Comparison of ENCODE assay signal across 8 mouse cellular contexts in genomic region chr7:116038511-116038910, GRCm38 (mm10). TPM values are rescaled to one million over a fixed set of nuclear protein-coding genes. Genes with fewer than 3 reads are reported as not detected.
DNase-seq lines count a peak whose midpoint lies in the region; ATAC-seq lines count a peak whose summit lies in the region.

Gene Sox6, minus strand, starts transcription at chr7:116038796.

- peaks cover 32% of the 10 kb centered on the region for H3K27me3 ChIP-seq in forebrain, embryonic 13.5 days
- H3K27me3 ChIP-seq in midbrain, embryonic 12.5 days, result peaks cover 64% of the 10 kb centered on the region

- peak within 1 kb of the TSS; percentile 99 for H3K4me2 ChIP-seq in forebrain, embryonic 13.5 days
- H3K4me2 ChIP-seq in midbrain, embryonic 12.5 days (replicated peaks), result peak within 1 kb of the TSS; percentile 97

- H3K4me3 ChIP-seq in forebrain, embryonic 13.5 days, result peak within 1 kb of the TSS; percentile 75
- H3K4me3 ChIP-seq in midbrain, embryonic 12.5 days, result peak within 1 kb of the TSS; percentile 53

- H3K27ac ChIP-seq in forebrain, embryonic 13.5 days, result peak within 1 kb of the TSS; percentile 74
- no peak within 1 kb of the TSS for H3K27ac ChIP-seq in midbrain, embryonic 12.5 days (replicated peaks)

- H3K36me3 ChIP-seq in forebrain, embryonic 13.5 days (ENCODE audit: poor library complexity, severe bottlenecking), result no peaks in the 10 kb centered on the region
- H3K36me3 ChIP-seq in midbrain, embryonic 12.5 days, result no peaks in the 10 kb centered on the region

- peak; percentile 25 for DNase-seq in urinary bladder, postnatal 14 days (ENCODE audit: low spot score)
- no peak for DNase-seq in urinary bladder, postnatal 10 days (ENCODE audit: low spot score)
- peak; percentile 20 for DNase-seq in heart, postnatal 4 days
- no peak for DNase-seq in left cerebral cortex, postnatal 36 days (ENCODE audit: low spot score in 2 of 2)
- DNase-seq in adipocyte (ENCODE audit: low spot score), result no peak
- no peak for DNase-seq in spleen, postnatal 36 days (ENCODE audit: low spot score in 2 of 2)

- no peaks in the 10 kb centered on the region for H3K9me3 ChIP-seq in forebrain, embryonic 13.5 days (replicated peaks)
- no peaks in the 10 kb centered on the region for H3K9me3 ChIP-seq in midbrain, embryonic 12.5 days

- peak within 1 kb of the TSS; percentile 70 for H3K9ac ChIP-seq in forebrain, embryonic 13.5 days
- H3K9ac ChIP-seq in midbrain, embryonic 12.5 days (replicated peaks), result peak within 1 kb of the TSS; percentile 55

- peaks cover 73% of the 10 kb centered on the region for H3K4me1 ChIP-seq in forebrain, embryonic 13.5 days
- peaks cover 43% of the 10 kb centered on the region for H3K4me1 ChIP-seq in midbrain, embryonic 12.5 days

- intact Hi-C loops in left cerebral cortex, postnatal 36 days (cut with DNase I), result loop anchor here (5.0 kb wide), 1 partner anchor 671 kb away; no protein-coding TSS in a partner anchor

- ATAC-seq in forebrain, embryonic 13.5 days, result no peak
- no peak for ATAC-seq in midbrain, embryonic 12.5 days (ENCODE audit: low FRiP score, low read depth)

- WGBS in forebrain, embryonic 13.5 days, result under 1% methylated on average over 11 of the region's 11 CpGs
- under 1% methylated on average over 11 of the region's 11 CpGs for WGBS in midbrain, embryonic 12.5 days

RNA-seq across cellular contexts. Expression of gene Sox6, which starts in this region (rescaled TPM):
- polyA plus RNA-seq in forebrain, embryonic 13.5 days (2015; fragmentation: Nextera tagmentation; extraction: Ambion mirVana), result 143 and 149 TPM in 2 replicates
- total RNA-seq in heart, postnatal 4 days (2021), result 10 to 100 TPM; 33.5 to 46.9 TPM
- total RNA-seq in left cerebral cortex, postnatal 36 days (2021), result 10 to 100 TPM; 25.8 to 32.7 TPM
- polyA plus RNA-seq in midbrain, embryonic 12.5 days (2016; fragmentation: Nextera tagmentation; extraction: Ambion mirVana), result 63.2 and 65.7 TPM in 2 replicates

Comparison
In these comparisons a context has a peak if more than half of its experiments do, and no peak if none do; other contexts are left out.
1. DNase-seq: peak in urinary bladder, postnatal 14 days (single experiment) and heart, postnatal 4 days (single experiment); none in urinary bladder, postnatal 10 days (single experiment), left cerebral cortex, postnatal 36 days (0 of 2), adipocyte (single experiment) and spleen, postnatal 36 days (0 of 2).